Mouse (Mus musculus): ENCODE measurements around the gene Bcl3.

Gene Bcl3

DNA sequence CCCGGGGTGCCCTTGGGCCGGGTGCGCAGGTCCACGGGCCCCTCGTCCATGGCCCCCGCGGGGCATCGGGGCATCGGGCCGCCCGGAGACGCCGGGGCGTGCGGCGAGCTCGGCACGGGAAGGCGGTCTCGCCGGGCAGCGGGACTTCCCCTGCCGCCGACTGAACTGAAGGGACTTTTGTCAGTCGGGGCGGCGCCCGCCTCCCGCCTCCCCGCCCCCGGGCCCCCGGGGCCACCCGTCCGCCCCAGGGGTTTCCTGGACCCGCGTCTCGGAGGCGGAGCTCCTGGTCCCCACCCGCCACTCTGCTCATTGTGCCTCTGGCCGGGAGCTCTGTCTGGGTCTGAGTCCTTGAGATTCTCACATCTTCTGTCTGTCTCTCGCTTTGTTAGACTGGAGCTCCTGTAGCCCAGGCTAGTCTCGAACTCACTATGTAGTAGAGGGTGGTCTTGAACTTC is at the start of gene Bcl3:
TSS of gene Bcl3 (minus strand) at position 167 of the 455 bp plus-strand sequence.
- peak; percentile 79 to 84 for DNase-seq

DNA sequence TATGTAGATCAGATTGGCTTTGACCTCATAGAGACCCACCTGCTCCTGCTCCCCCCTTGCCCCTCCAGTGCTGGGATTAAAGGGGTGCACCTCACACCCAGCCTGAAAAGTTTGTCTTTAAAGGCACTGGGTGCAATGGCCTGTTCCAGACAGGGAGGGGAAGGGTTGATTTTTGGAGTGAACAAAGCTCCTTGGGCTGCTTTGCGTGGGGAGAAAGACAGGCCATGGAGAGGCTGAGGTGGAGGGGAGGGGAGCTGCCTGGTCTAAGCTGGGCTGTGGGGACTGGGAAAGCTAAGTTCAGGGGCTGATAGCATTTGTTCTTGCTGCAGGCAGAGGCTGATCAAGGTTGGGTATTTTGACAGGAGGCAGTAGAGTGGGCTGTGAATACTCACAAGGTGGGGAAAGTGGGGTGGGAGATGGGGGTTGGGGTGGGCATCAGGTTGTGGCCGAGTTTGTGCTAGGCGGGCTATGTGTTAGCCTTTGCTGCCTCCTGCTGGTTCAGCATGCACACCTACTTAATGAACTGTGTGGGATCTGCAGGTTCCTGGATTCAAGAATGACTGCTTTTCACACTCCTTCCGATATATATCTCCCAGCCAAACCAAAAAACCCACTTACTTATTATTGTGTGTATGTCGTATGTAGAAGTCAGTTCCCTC is 49.5 kb upstream of the Bcl3 start:
- DNase-seq, result peak; percentile 34 to 60

GRCm38 (mm10) chr7:19871137-19871621 is 48.6 kb upstream of the Bcl3 start:
- peak; percentile 64 to 65 for DNase-seq

DNA sequence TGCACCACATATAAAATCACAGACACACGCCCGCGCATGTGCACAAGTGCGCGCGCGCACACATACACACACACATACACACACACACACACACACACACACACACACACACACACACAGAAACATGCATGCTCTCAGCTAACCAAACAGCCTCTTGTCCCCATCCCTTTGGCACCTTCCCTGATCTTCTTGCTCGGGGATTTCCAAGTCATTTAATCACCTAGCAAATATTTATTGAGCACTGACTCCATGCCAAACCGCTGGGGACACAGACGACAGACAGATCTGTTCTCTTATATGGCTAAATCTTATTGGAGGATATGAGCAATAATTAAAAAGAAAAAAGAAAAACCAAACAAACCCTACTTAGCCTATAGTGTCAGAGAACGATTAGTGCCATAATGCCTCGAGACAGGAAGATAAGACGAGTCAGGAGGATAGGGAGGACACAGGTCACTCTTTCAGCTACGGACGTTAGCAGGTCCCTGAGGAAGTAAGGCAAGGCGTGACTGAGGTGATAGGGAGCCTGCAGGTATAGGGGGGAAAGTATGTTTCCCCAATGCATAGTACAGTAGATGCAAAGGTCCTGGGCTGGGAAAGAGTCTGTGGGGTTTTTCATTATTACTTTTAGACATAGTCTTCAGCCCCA is 45.3 kb upstream of the Bcl3 start:
- no peak for DNase-seq

DNA sequence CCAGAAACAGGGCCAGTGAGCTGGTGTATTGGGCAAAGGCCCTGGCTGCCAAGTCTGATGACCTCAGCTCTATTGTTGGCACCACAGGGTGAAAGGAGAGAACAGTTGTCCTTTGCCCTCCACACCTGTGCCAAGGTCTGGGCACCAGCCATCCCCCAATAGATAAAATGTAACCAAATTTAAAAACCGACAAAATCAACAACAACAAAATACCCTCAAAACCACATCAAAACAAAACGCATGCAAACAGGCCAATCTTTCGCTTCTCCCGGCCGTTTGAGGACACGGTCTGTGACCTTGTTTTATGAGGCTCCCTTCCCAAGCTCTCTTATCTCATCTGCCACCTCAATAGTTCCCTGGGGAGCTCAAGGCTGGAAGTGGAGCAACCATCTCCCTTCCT is 43.9 kb upstream of the Bcl3 start:
- no peak for DNase-seq

GRCm38 (mm10) chr7:19865246-19866036 is 42.9 kb upstream of the Bcl3 start:
- no peak for DNase-seq

GRCm38 (mm10) chr7:19864241-19864640 is 41.7 kb upstream of the Bcl3 start:
- no peak for DNase-seq

DNA sequence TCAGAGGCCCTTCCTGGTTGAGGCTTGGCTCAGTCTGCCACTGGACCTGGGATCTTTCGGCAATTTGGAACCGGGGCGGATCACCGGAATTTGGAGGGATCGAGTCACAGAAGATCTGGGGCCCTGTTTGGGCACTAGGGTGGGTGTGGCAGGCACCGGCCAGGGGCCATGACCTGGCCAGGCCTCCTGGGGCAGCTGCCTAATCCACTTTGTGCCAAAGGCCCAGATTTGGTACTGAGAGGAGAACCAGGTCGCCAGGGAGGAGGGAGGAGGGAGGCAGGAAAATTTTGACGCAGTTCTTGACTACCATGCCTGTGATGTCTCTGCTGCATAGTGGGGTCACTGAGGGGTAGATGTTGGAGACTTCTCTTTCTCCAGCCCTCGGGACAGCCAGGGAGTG is 38.6 kb upstream of the Bcl3 start, which contains the start of gene Ceacam16:
TSS of gene Ceacam16 (minus strand) at position 101 of the 400 bp plus-strand sequence.
- no peak for DNase-seq

GRCm38 (mm10) chr7:19859740-19860139 is 37.2 kb upstream of the Bcl3 start:
- no peak for DNase-seq

GRCm38 (mm10) chr7:19856283-19856682 is 33.7 kb upstream of the Bcl3 start:
- DNase-seq, result no peak

DNA sequence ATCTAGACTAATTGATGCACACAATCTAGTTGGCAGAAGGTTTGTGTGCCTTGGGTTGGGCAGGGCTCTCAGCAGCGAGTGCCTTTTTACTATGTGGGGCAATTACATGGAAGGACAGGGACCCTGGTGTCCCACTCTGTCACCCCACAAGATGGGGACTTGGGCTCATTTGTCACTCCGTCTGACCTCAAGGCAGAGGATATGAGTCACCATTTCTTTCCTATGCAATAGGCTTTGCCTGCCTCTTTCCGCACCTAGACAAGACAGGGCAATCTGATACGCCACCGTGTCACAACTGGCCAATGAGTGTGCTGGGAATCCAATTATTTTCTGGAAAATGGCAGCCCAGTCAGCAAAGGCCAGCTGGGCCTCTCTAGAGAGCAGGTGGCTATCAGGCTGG is 33.1 kb upstream of the Bcl3 start:
- DNase-seq, result no peak

DNA sequence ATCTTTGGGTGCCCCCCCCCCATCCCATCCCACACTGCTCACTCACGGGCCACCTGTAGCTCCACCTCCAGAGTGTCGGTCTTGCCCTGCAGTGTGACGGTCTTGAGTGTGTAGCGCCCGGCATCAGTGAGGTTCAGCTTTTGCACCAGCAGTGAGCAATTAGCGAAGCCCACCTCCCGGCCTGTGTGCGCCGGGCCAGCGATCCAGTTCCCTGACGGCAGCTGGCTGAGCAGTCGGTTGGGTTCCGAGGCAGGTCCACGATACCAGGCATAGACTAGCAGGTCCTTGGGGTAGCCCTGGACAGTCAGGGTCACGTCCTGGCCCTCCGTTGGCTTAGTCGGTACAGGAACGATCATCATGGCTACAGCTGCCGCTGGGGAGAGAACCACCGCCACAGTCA is 31.0 kb upstream of the Bcl3 start:
- no peak for DNase-seq

DNA sequence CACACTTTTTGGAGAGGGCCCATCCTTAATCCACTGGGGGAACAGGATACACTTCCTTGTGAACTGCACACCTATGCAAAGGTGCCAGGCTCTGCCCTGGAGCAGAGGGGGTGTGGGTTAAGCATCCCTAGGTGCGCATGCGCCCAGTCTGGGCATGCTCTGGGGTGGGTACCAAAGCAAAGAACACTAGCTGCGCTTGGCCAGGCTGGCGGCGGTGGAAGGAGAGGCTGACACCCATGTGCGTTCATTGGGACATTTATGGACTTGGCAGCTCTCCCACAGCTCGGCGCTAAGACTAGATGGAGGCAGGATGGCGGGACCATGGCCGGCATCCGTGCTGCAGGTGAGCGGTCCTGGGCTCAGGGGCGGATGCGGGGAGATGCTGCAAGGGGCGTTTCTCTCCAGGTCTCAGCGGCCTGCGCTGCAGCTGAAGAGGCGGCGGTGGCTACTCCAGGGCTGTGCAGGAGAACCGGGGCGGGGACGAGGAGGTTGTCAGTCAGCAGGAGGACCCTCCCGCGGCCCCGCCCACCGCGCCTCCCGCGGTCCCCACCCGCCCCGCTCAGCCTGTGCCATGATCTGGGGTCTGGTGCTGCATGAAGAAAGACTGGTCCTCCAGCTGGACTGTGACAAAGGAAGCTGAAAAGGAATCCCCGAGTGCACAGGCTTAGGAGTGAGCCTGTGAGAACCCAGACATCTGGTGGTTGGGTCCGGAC is 29.4 kb upstream of the Bcl3 start, which contains the start of gene Gm19345:
TSS of gene Gm19345 (plus strand) at position 146 of the 713 bp plus-strand sequence.
- no peak for DNase-seq

- peak in 1 of 2 experiments; percentile 17 for DNase-seq
These were observed 22.1 kb upstream of the Bcl3 start for GRCm38 (mm10) chr7:19844521-19845171.

- DNase-seq, result peak; percentile 77 to 84
These were observed 21.0 kb upstream of the Bcl3 start for GRCm38 (mm10) chr7:19843561-19843960.

DNA sequence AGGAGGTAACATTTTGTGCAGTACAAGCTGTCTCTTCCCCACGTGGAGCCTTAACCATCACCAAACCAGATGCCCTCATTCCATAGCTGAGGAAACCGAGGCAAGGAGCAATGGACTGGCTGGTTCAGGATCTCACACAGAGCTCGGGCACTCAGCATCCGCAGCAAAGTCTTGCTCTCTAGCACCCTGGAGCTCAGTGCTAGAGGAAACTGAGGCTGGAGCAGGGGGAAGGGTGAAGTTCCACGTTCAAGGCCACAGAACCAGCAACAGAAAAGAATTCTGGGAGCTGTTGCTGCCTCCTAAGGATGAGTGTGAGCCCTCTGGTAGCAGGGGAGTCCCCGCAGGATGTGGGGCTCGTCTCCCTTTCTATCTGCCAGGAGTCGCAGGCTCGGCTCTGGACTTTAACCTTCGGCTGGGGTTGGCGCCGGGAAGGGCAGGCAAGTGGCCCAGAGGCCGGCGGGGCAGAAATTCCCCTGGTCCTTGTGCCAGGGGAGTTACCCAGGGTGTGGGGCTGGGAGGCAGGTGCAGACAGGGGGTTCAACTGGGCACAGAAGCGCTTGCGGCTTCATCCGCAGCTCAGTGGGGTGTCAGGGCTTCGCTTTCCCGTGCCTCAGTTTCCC is 20.4 kb upstream of the Bcl3 start:
- no peak for DNase-seq

DNA sequence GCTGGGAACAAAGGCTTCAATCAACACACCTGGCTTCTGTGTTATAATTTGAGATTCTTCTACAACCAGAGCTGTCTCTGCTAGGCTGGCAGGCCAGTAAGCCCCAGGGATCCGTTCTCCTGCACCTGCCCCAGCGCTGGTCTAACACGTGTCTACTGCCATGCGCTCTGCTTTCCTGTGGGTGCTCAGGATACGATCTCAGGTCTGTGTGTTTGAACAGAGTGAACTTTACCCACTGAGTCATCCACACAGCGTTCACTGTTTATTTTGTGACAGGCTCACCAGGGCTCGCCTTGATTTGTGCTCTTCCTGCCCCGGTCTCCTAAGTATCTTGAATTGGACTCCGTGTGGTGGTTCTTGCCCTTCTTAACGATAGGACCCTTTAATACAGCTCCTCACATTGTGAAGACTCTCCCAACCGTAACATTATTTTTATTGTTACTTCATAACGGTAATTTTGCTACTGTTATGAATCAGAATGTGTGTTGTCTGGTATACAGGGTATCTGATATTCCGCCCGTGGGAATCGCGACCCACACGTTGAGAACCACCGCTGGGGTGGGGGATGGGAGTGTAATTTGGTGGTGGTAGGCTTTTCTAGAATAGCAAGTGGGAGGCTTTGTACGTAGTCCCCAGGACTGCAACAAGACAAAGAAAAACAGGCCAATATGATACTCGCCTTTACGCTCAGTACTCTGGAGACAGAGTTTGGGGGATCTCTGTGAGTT is 19.3 kb upstream of the Bcl3 start:
- DNase-seq, result no peak

DNA sequence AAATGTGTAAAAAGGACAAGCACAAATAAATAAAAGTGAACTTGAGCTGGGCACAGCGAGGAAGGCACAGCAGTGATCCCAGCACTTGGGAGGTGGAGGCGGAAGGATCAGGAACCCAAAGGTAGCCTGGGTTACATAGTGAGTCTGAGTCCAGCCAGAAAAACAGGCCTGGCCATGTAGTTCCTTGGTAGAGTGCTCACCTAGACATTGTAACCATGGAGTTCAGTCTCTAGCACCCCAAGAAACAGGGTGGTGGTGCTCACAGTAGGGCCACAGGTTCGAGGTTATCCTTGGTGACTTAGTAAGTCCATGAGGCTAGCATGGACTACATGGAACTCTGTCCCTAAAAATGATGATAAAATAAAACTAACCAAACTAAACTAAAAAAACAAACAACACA is 18.4 kb upstream of the Bcl3 start:
- DNase-seq, result no peak

- no peak for DNase-seq
These were observed 17.8 kb upstream of the Bcl3 start for GRCm38 (mm10) chr7:19840371-19840770.

DNA sequence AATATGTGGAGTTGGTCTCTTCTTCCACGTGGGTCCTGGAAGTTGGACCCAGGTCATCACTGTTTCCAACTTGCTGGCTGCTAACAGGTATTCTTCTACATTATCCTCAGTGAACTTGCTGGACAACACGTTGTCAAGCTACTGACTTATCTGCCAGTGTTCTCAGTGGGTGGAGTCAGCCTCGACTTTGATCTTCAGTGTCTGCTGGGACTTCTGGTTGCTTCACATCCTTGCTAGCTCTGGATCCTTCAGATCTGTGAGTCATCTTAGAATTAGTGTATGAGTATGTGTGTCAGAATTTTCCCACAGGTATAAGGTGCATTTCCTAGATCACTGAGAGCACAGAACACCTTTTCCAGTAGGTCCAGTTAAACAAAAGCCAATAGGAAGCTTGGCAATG is 14.3 kb upstream of the Bcl3 start:
- no peak for DNase-seq

GRCm38 (mm10) chr7:19834055-19834454 is 11.5 kb upstream of the Bcl3 start:
- DNase-seq, result no peak

All from lung, postnatal 4 days (tissue).